Mouse (Mus musculus): Measurements from ENCODE around the gene Zbtb41. TPM values are rescaled to one million over a fixed set of nuclear protein-coding genes. Genes with fewer than 3 reads are reported as not detected.

Zbtb41 gene
- polyA plus RNA-seq, 1 experiment from 2014 or later: 27.7 TPM

DNA sequence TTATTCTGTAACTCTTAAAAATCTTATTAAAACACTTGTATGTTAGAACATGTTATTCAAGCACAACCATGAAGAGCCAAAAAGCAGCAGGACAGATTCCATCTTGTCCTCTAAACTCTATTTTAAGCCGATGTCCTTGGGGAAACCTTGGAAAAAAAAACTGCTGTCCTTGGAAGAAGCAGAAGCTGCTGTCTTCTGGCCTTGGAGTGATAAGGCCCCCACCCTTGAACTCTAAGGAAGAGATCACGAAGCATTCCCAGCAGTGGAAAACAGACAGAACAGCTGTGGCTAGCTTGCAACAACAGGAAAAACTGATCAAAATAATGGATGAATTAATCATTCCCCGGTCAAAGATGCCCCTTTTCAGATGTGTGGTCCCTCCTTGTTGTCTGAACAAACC, 74.1 kb downstream of the Zbtb41 start:
- no peak overlapping the region for H3K4me3 ChIP-seq (ENCODE audit: low read depth, low read length)
- no peak for ATAC-seq (ENCODE audit: low FRiP score)
- H3K4me1 ChIP-seq (ENCODE audit: control insufficient read depth, insufficient read depth, low read length): no peaks in the 10 kb centered on the region
- no peaks in the 10 kb centered on the region for H3K9me3 ChIP-seq (ENCODE audit: control insufficient read depth, low read length)
- H3K4me2 ChIP-seq: no peak overlapping the region
- H3K27ac ChIP-seq (ENCODE audit: low read depth, low read length): no peak overlapping the region
- peaks cover 12% of the 10 kb centered on the region for H3K36me3 ChIP-seq (ENCODE audit: control insufficient read depth, insufficient read depth, low read length)
- H3K9ac ChIP-seq (ENCODE audit: low read length): no peak overlapping the region
- no peaks in the 10 kb centered on the region for H3K27me3 ChIP-seq (ENCODE audit: control insufficient read depth, insufficient read depth, low read length)
- DNase-seq (ENCODE audit: low spot score, missing footprints): no peak
- 96% methylated on average over 3 of the region's 3 CpGs for WGBS

DNA sequence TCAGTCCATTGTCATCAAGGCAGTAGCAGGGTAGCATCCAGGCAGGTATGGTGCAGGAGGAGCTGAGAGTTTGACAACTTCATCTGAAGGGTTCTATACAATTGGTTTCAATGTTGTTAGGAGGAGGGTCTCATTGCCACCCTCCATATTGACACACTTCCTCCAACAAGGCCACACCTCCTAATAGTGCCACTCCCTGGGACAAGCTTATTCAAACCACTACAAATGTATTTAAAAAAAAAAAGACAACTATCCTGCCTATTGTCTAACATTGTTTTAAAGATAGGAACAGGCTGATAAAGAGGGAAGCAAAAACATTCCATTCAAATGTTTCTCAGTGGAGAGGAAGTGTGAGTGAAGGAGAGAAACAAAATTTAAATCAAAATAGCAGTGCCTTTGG, 77.7 kb downstream of the Zbtb41 start:
- H3K27ac ChIP-seq (ENCODE audit: low read depth, low read length): no peak overlapping the region
- no peaks in the 10 kb centered on the region for H3K27me3 ChIP-seq (ENCODE audit: control insufficient read depth, insufficient read depth, low read length)
- no peak overlapping the region for H3K4me3 ChIP-seq (ENCODE audit: low read depth, low read length)
- H3K9me3 ChIP-seq (ENCODE audit: control insufficient read depth, low read length): no peaks in the 10 kb centered on the region
- ATAC-seq (ENCODE audit: low FRiP score): no peak
- H3K36me3 ChIP-seq (ENCODE audit: control insufficient read depth, insufficient read depth, low read length): no peaks in the 10 kb centered on the region
- H3K9ac ChIP-seq (ENCODE audit: low read length): no peak overlapping the region
- DNase-seq (ENCODE audit: low spot score, missing footprints): no peak
- H3K4me1 ChIP-seq (ENCODE audit: control insufficient read depth, insufficient read depth, low read length): no peaks in the 10 kb centered on the region
- no peak overlapping the region for H3K4me2 ChIP-seq

DNA sequence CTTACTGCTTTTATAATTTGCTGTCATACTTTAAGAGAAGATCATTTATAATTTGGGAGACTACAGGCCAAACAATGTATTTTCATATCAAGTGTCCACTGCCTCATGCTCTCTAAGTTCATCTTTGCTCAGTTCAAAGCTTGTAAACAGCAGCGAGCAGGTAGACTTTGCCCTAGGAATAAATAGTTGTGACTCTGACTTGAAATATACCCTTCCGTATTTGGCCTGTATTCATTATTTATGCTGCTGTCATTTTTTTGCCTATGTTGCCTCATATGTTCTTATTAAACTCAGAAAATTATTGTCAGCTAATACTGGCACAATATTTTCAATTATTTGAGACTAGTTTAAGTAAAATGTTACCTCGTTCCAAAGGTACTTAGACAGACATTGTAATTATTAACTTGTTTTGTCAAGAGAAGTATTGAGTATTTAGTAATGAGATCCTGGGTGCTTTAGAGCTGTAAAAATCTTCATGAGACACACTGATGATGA, 79.2 kb downstream of the Zbtb41 start, which contains the start of gene F13b:
F13b (plus strand) TSS at position 445 of the 495 bp plus-strand sequence.
- ATAC-seq (ENCODE audit: low FRiP score): no peak
- Histone ChIP-seq H3K36me3 (ENCODE audit: control insufficient read depth, insufficient read depth, low read length) (no peaks in the 10 kb centered on the region), H3K27me3 (ENCODE audit: control insufficient read depth, insufficient read depth, low read length) (no peaks in the 10 kb centered on the region), H3K9me3 (ENCODE audit: control insufficient read depth, low read length) (no peaks in the 10 kb centered on the region), H3K4me1 (ENCODE audit: control insufficient read depth, insufficient read depth, low read length) (no peaks in the 10 kb centered on the region), H3K4me3 (ENCODE audit: low read depth, low read length) (no peak within 1 kb of the TSS), H3K4me2 (no peak within 1 kb of the TSS), H3K27ac (ENCODE audit: low read depth, low read length) (no peak within 1 kb of the TSS), H3K9ac (ENCODE audit: low read length) (no peak within 1 kb of the TSS)
- WGBS: 85% methylated on average over 3 of the region's 3 CpGs
- no peak for DNase-seq (ENCODE audit: low spot score, missing footprints)

Other genes with a start within 250 kb of the Zbtb41 start
- 2.0 and 2.5 TPM in 2 replicates for gene Crb1, start 45.2 kb upstream of the Zbtb41 start, polyA plus RNA-seq (2014; fragmentation: Nextera tagmentation; extraction: Ambion mirVana)
- 30.0 and 31.5 TPM in 2 replicates for gene Aspm, start 32.5 kb downstream of the Zbtb41 start, polyA plus RNA-seq (2014; fragmentation: Nextera tagmentation; extraction: Ambion mirVana)
- not detected in 2 replicates for gene F13b, start 79.4 kb downstream of the Zbtb41 start, polyA plus RNA-seq (2014; fragmentation: Nextera tagmentation; extraction: Ambion mirVana)
- gene Cfhr1, start 138.0 kb downstream of the Zbtb41 start, polyA plus RNA-seq (2014; fragmentation: Nextera tagmentation; extraction: Ambion mirVana): not detected in 2 replicates